Mouse (Mus musculus): ENCODE results near the gene Rbm20.
A peak's percentile ranks its signal among the peaks of the same experiment; 100 is the strongest.

Gene Rbm20

DNA sequence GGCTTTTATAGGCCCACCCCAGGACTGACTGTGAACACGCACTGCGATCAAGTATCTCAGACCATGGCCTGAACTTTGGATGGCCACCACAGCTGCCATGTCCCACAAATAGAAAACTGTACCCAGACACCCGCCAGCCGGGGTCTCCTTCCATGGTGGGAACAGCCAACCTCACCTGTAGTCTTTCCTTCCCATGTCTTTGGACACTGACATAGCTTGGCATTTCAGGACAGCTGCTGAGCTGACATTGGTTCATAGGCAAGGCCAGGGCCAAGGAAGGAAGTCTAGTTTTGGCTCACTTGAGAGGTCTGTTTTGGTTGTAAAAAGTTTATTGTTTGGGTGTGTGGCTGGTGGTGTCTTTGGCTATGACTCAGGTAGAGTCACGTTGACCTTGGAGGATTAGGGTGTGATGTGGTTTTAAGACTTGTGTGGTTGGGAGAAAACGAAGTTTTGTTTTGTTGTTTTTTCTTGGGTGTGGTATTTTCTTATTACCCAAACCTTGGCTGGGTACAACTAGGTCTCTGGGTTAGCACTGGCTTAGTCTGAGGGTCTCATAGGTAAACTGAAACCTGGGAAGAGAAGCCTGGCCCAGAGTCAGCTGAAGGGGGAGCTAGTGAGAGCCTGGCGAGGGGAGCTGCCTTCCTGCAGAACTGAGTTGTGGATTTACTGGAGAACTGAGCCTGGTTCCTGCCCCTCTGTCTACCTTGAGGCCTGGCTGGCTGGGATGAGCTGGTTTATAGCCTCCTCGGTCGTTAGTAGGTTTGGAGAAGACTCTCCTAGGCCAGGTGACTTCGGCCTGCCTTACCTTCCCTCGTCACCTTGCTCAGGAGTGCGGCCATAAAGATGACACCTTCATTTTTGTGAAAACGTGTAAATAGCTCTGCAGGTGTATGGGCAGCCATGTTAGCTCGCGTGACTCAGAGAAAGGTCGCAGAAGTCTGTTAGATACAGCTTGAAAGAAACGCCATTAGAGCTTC lies 83.3 kb downstream of the Rbm20 start:
- no peak for DNase-seq

DNA sequence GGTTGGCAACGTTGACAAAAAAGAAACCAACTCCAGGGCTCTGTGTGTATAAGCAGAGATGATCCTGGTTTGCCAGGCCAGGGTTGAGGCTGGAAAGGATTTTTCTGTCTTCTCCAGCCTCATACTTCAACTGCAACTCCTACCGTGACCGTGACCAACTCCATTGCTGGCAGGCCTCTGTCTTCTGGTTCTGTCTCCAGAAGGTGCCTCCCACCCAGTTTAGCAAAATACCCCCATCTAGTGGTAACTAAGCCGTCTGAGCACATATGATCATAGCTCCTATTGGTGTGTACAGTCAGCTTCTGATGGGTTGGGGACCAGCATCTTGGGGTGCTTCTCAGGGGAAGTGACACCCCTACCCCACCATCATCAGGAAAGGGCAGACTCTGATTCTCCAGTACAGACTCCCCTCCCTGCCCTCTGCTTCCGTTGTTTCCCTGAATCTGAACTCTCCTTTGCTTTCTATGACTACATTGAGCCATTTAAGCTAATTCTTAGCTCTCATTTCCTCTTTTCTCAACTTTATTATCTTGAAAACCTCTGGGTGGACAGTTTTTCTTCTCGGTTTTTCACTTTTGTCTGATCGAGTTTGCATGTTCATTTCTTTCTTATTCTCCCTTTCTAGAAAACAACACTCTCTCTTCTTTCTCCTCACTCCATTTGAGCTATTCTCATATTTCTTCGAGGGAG lies 85.8 kb downstream of the Rbm20 start:
- no peak for DNase-seq

DNA sequence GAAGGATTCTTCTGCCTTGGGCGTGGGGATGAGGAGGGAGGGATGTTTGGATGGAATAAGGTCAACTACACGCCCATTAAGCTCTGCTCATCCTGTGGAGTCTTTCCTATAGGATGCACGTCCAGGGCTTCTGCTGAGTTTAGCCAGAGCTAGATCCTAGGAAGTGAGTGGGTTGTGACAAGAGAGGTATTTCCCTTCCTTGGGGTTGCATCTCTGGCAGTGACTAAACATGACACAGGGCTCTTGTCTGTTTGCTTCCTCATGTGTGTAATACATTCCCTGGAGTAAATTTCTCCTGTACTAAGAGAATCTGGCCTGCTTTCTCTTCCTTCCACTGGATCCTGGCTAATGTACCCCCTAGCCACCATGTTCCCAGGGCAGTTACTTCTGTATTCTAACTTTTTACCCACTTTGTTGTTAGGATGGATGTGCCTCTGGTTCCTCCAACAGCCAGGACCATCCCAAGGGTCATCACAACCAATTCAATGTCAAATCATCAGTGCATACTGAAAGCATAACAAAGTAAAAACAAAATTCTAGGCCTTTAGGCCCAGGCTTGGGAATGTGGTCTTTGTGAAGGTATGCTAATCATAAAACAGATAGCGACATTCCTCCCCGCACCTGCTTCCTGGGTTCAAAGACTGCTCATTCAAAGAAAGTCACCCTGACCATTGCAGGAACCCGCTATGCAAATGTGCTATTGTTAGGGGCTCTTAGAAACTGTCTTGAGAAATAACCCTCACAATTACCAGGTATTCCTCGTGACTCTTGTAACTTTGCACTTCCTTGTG lies 87.8 kb downstream of the Rbm20 start:
- no peak for DNase-seq

DNA sequence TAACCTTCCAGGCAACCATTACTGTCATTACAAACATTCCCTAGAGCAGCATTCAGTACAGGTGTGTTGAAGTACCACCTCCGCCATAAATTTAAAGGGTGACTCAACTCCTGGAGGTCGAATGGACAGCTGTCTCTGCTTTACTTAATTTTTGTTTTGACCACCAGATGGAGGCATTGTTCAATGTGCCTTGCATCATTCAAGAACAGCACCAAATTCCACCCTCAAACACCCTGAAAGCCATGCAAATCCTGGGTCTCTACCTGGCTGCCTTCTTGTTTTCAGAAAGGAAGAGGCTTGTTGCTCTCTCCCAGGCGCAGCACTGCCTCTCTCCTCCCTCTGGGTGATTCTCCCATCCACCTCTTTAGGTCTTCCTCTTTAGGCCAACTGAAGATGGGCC lies 91.4 kb downstream of the Rbm20 start:
- DNase-seq = no peak

DNA sequence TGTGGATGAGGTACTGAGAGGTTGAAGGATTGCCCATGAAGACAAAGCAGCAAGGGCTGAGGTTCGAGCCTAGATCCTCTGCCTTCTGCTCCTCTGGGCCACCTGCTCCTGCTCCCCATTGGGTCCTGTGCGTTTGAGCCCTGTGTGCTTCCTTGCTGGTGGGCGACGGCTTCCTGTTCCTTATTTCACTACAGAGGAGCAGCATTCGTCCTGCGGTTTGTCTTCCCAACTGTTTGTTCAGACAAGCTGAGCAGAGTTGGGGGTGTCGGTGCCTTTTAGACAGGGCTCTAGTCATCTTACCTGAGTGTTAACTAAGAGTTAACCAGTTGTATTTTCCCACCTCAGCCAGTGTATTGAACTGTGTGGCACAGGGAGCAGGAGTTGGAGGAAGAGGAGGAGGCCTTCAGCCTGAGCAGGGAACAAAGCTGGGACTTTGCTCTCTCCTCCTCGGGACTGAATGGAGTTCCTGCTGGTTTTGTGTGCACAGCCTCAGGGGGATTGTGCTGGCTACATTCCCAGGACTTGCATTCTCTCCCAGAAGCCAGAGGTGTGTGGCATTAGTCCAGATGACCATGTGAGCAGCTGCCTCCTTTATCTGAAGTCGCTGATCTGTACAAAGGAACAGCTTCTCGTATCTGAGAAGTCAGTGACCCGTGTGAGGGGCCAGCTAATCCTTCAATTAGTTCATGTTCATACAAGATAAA lies 97.0 kb downstream of the Rbm20 start:
- DNase-seq = peak; percentile 37 to 52

DNA sequence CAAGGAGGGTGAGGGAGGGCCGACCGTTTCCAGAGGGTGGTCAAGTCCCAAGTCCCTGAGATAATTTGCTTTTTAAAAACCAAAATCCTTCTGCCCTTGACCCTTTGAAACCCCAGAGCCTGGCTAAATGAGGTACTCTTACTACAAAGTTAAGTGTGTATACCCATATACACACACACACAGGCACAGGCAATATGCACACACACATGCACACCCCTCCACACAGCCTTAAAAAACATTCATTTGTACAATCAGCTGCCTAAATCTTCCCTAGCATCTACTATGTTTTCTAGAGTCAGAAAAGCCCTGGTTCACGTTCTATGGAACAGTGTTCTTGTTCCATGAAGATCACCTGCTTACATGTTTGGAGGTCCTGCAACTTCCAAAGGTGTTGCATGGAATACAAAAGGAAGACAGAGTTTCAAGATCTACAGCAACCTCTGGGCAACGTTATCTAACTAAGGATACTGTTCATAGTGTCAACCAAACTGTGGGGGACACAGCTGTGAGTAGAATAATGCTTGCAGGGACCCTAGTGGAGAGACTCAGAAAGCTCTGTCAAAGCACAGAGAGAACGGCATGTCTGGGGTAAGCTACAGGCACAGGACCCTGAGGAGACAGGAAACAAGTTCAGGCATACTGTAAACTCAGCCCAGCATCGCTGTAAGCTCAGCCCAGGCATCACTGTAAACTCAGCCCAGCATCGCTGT lies 97.7 kb downstream of the Rbm20 start:
- DNase-seq = no peak

DNA sequence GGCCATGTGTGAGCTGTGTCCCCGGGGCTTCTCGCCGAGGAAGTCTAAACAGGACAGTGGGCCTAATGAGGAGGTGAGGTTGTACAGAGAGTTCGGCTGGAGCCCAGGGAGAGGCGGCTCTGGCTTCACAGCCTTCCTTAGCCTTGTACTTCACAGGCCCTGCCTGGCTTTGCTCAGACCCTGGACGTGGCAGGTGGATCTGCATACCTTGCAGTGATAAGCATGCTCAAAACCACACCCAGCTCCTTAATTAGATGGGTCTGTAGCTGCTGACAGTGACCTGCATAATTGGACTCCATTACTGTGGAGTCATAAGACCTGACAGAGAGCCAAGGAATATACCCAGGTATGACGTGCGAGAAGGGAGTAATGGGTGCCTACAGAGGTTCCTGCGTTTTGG lies 102.3 kb downstream of the Rbm20 start:
- no peak for DNase-seq

DNA sequence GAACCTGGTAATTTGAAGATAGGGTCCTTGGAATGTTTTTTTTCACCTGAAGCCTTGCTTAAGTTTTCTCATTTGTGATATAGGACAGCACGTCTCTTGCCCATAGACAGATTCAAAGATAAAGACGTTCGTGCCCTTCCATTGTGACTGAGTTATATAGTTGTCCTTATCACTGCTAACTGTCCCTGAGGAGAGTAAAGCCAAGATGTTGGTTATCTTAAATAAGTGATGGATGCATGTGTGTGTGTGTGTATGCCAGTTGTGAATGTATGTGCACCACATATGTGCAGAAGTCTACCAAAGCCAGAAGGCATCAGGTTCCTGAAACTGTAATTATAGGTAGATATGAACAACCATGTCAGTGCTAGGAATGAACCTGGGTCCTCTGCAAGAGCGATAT lies 102.7 kb downstream of the Rbm20 start:
- no peak for DNase-seq

DNA sequence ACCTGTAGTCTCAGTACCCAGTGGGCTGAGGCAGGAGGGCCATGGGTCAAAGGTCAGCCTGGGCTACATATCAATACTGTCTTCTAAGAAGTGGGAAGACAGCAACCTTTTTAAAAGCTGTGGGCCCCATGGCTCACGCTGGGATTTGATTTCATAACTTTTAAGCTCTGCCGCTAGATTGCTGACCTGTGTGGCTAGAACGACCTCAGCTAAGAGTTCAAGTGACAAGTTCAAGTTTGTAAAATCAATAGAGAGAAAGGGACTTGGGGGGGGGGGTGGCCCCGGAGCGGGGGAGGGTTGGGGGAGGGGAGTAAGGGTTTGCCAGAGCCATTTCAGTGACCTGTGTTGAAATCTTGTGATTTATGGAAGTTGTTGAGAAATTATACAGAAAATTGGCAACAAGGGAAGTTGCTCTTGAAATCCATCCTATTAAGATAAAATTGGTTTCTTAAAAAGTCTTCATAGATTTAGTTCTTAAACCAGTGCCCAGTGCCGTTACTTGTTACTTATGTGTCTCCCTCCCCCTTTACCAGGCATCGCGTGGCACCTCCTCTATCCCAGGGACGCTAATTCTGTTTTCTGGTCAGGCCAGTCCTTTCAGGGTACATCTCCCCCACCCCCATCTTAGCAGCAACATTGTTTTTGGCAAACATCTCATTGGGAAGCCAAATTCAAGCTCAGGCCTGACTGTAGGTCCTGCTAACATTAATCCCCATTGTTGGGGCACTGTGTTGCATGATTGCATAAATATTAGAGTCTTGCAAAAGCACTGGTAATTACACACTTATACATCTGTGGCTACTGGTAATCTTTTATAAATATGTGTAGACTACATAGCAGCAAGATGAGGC lies 103.9 kb downstream of the Rbm20 start:
- DNase-seq = no peak

DNA sequence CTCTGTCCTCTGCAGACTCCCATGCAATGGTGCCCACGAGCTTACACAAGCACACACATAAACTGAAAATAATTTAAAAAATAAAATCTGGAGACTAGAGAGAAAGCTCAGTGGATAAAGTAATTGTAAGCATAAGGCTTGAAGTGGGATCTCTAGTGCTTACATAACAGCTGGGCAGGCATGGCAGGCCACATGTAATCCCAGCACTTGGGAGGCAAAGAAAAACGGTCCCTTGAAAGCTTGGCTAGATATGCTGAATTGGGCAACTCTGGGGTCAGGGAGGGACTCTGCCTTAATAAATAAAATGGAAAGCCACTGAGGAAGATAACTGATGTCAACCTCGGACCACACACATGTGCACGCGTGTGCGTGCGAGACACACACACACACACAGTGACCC lies 104.7 kb downstream of the Rbm20 start:
- no peak for DNase-seq

DNA sequence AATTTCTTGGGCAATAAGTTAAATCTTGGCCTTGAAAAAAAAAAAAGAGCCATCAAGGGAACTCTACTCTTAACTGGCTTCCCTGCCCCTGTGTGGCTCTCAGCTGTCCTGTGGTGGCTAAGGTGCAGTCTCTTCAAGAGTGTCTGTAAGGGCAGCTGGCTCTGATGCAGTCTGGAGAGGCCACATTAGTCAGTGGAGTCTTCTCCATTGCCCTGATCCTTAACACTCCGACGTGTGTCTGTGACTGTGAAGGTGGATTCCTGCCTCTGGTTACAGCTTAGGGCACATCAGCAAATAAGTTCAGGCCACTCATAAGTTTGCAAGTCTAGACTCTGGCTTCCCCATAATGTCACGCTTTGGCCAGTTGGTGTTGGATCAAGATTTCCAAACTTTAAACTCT lies 108.2 kb downstream of the Rbm20 start:
- no peak for DNase-seq

DNA sequence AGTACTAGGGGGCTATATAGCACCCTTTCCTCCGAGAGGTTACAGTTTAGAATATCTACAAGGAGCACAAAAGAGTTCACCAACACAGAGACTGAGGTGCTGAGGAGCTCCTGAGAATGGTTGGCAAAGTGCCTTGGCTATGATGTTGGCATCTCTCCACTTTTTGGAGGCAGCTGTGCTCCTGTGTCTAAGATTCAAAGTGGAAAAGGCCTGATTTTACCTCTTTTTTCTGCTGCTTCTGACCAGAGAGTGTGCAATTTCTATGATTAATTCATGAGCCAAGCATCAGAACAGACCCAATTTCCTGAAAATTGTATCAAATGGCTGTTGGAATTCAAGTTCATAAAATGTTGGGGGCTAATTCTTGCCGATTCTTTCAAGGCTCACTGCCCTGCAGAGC lies 109.1 kb downstream of the Rbm20 start:
- DNase-seq = no peak

DNA sequence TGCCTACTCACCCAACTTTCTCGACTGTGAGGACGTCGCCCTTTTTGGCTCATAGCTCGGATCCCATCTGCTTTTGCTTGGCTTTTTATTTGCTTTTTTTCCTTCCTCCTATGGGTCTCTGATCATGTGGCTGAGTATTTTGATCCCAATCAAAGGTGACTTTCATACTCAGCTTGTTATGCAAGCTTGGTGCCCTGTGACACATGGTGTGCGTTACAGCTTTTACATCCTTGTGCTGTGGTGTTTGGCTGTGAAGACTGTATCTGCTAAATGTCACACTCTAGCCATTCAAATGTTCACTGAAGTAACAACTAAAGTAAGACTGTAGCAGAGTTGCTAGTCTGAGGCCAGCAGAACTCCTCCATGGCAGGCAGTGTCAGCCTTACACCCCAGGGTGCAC lies 109.7 kb downstream of the Rbm20 start:
- DNase-seq = no peak

DNA sequence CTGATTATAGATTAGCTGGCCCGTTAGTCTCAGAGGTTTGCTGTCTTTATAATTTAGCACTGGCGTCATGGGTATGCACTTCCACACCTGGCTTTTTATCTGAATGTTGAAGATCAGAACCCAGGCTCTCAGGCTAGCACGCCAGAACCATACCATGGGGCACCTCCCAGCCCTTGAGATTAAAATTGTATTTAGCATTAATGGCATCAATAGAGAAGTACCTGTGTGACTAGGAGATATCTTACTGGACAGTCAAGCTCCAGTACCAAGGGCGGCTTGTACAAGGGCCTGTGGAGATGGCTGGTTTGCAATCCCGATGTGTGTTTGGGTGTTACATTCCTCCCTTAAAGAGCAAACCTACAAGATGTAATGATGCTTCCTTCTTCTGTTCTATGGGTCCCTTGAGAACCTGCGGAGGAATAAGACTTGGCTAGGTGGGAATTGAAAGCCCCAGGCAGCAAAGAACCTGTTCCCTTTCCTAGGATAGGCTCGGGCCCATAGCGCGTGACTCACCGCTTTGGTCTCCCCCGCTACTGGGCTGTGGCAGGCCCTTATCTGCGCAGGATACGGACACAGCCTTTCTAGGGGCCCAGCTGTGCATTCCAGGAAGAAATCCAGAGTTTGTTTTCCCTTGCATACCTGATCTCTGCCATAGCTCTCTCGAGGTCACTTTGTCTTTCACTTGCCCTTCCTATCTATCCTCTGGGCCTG lies 111.7 kb downstream of the Rbm20 start:
- DNase-seq = no peak

DNA sequence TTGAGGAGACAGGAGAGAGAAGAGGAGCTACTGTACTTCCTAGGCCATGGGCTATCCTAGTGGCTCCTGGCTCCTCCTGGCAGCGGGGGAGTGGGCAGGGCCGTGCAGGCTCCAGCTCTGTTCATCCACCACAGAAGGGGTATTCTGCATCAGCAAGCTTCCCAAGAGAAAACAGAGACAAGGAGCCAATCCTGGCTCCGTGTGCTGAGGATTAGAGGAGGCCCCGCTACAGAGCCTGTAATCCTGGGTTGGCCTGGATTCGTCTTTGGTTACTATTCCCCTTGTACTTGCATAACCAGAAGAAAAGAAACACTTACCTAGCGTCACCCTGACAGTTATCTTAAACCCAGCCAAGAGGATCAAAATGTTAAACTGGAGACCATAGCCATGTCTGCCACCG lies 112.5 kb downstream of the Rbm20 start:
- DNase-seq = no peak

DNA sequence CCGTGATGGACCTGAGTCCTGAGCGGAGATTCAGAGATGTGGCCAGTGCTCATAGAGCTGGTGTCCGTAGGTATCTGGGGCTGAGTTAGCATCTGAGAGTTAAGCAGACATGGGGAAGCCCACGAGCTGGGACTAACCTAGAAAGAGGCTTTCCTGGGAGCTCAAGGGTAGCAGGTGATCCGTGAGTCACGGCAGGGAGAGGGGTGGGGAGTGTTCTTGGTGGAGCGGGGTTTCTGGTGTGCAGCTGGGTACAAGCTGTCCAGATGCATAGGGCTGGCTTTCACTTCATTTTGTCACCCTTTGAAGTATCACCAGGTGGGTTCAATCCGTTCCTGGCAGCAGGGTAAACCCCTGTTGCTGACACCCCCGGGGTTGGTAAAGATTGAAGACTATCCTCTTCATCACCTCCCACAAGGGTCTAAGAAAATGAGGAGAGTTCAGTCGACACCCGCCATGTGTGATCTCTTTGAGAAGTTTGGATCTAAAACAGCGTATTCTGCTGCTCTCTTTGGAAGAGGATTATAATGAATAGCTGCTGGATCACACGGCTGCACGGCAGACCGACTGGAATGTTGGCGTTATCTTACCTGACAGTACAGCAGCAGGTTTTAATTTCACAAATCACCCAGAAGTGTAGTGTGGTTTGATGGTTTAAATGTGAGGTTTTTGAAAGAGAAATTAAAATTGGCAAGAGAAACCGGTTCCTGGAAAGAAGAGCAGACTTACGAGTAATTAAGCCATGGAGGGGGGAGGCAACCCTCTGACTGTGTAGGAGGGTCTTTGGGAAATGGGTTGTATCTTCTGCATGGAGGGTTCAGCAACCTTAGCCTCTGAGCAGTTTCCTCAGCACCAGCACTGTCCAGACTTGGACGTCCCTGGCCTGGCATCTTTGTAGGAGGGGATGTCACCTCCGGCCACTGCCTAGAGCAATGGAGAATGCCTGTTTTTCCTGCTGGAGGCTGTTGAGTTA lies 114.9 kb downstream of the Rbm20 start:
- DNase-seq = peak in 1 of 2 experiments; percentile 43

DNA sequence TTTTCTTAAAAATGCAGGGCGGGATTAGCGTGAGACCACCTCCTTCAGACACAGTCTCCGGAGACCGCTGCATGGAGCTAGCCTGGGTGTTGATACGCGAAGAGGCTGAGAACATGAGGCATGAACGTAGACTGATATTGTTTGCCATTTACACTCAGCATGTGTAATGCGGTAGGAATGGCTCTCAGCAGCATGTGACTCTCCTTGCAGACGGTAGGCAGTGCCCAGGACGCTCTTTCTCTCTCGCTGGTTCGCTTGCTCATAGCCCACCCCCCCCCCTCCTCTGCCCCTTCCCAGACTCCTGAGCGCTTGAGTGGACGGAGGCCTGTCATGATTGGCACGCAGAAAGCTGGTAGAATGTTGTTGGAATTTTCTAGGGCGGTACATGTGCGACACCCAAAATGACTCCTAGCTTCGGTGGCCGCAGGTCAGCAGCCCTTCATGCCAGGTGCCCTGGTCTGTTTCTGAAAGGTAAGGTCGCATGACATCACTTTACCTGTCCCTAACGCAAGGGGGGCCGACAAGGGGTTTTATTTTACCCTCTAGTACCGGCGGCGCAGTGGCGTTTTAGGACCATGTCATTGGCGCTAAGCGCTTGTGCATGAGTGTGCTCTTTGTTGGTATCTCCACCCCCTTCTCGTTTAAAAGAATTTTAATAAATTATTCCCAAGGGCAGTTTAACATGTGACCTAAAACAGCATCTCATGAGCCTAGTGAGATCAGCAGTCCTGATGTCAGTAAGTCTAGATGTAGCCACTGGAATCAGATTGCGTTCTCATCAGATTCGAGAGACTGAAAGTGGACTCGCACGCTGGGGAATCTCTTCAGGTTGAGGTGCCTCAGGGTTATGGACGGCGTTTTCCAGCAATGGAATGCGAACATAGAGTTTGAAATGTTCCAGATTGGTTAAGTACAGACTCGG lies 116.1 kb downstream of the Rbm20 start:
- DNase-seq = no peak

Data from thymus, postnatal 36 days (tissue).